Mouse (Mus musculus) midbrain, embryonic 14.5 days (tissue): Measurements from ENCODE around the gene Rbms3. TPM values are rescaled to one million over a fixed set of nuclear protein-coding genes. Genes with fewer than 3 reads are reported as not detected.

Experiments
- ATAC-seq: fragments of 200-750 bp; cut with Nextera tagmentation; 2 replicates; pipeline ENCODE4 v1.8.0; 2017; ENCODE audit warnings: moderate number of reproducible peaks, moderate library complexity; ENCODE audit not compliant: low FRiP score, low TSS enrichment
- DNase-seq: peaks from one replicate; pipeline ENCODE4 v3.0.0-alpha.2; 2015
- H3K27ac ChIP-seq: fragments of 300-500 bp; sonication (generic); replicated peaks from 2 replicates; pipeline ENCODE4 v1.5.1; 2014; ENCODE audit warnings: mild to moderate bottlenecking, low read depth, low read length, moderate library complexity
- H3K27me3 ChIP-seq: fragments of 300-500 bp; sonication (generic); 2 replicates; pipeline ENCODE4 v1.6.1; 2014; ENCODE audit warnings: low read length, control low read depth, mixed read lengths; ENCODE audit not compliant: control insufficient read depth, insufficient read depth
- H3K36me3 ChIP-seq: fragments of 300-500 bp; sonication (generic); 2 replicates; pipeline ENCODE4 v1.6.1; 2014; ENCODE audit warnings: low read length, control low read depth; ENCODE audit not compliant: control insufficient read depth, insufficient read depth
- H3K4me1 ChIP-seq: fragments of 300-500 bp; sonication (generic); 2 replicates; pipeline ENCODE4 v1.6.1; 2014; ENCODE audit warnings: mild to moderate bottlenecking, antibody characterized with exemption, low read length, control low read depth; ENCODE audit not compliant: control insufficient read depth, insufficient read depth
- H3K4me2 ChIP-seq: fragments of 300-500 bp; sonication (generic); 2 replicates; pipeline ENCODE4 v1.6.1; 2014; ENCODE audit warnings: mild to moderate bottlenecking, low read length, moderate library complexity
- H3K4me3 ChIP-seq: fragments of 300-500 bp; sonication (generic); replicated peaks from 2 replicates; pipeline ENCODE4 v1.5.1; 2014; ENCODE audit warnings: low read depth, low read length
- H3K9ac ChIP-seq: fragments of 300-500 bp; sonication (generic); replicated peaks from 2 replicates; pipeline ENCODE4 v1.6.1; 2014; ENCODE audit warnings: mild to moderate bottlenecking, low read length, moderate library complexity
- H3K9me3 ChIP-seq: fragments of 300-500 bp; sonication (generic); 2 replicates; pipeline ENCODE4 v1.6.1; 2016; ENCODE audit warnings: low read length, control low read depth, mixed read lengths; ENCODE audit not compliant: control insufficient read depth
- WGBS: fragments of 180-500 bp; shearing (Covaris S2); extraction: QIAGEN DNeasy Blood & Tissue Kit; methylation state at CpG from one replicate; pipeline ENCODE4 v1.1.7; 2014; 5-methylcytosine and 5-hydroxymethylcytosine counted together
- polyA plus RNA-seq: library from polyadenylated mRNA; unstranded; fragments of >200 nt; fragmentation: Nextera tagmentation; extraction: Ambion mirVana; gene quantifications from 2 replicates; pipeline ENCODE4 v1.2.1, GENCODE M21; 2014

The Rbms3 gene
- polyA plus RNA-seq, 1 experiment from 2014 or later = 58.4 TPM

DNA sequence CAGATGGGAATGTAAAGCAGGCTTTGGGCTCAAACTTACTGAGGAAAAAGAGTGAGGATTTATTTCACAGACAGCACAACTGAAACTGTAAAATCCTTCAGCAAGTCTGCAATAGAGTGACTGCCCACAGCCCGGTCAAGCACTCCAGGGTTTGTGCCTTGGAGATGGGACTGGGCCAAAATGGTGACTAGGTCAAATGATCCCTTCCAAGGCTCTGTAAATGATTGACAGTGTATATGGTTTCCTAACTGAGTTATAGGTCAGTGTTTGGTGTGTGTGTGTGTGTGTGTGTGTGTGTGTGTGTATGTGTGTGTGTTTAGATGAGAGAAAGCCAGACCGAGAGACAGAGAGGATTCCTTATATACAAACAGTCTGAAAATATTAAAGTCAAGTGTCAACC is 673.6 kb downstream of the Rbms3 start:
- Histone ChIP-seq H3K36me3 (no peaks in the 10 kb centered on the region), H3K9me3 (no peaks in the 10 kb centered on the region), H3K4me1 (no peaks in the 10 kb centered on the region), H3K9ac (no peak overlapping the region), H3K4me3 (no peak overlapping the region), H3K27ac (no peak overlapping the region), H3K4me2 (no peak overlapping the region), H3K27me3 (no peaks in the 10 kb centered on the region)
- DNase-seq (no peak), ATAC-seq (no peak)
- 87% methylated on average over 2 of the region's 2 CpGs for WGBS

GRCm38 (mm10) chr9:116948211-116948610 is 681.5 kb downstream of the Rbms3 start:
- Histone ChIP-seq H3K27me3 (no peaks in the 10 kb centered on the region), H3K36me3 (no peaks in the 10 kb centered on the region), H3K27ac (no peak overlapping the region), H3K4me3 (no peak overlapping the region), H3K4me1 (no peaks in the 10 kb centered on the region), H3K4me2 (no peak overlapping the region), H3K9ac (no peak overlapping the region), H3K9me3 (no peaks in the 10 kb centered on the region)
- DNase-seq (no peak), ATAC-seq (no peak)
- WGBS = 78% methylated on average over 3 of the region's 3 CpGs

- H3K36me3 ChIP-seq = no peaks in the 10 kb centered on the region
- no peaks in the 10 kb centered on the region for H3K4me1 ChIP-seq
- H3K9me3 ChIP-seq = no peaks in the 10 kb centered on the region
- WGBS = 77% methylated on average over 4 of the region's 4 CpGs
- no peak overlapping the region for H3K4me3 ChIP-seq
- no peaks in the 10 kb centered on the region for H3K27me3 ChIP-seq
- no peak for ATAC-seq
- H3K27ac ChIP-seq = no peak overlapping the region
- H3K4me2 ChIP-seq = no peak overlapping the region
- DNase-seq = no peak
- no peak overlapping the region for H3K9ac ChIP-seq
Measured at GRCm38 (mm10) chr9:116947369-116947768, 682.3 kb downstream of the Rbms3 start.

DNA sequence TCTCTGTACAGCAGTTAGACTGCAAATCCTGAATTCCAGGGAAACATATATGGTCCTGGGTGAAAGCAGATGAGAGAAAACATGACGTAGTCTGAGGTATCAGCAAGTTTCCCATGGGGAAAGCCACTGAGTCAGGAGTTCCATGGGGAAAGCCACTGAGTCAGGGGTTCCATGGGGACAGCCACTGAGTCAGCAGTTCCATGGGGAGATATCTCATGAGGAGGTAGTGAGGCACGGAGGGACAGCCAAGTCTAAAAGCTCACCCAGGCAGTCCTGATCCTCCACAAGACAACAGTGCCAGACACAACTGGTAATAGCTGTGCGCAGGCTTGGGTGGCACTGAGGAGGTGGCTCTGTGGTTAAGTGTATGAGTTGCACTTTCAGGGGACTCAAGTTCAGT is 682.9 kb downstream of the Rbms3 start:
- Histone ChIP-seq H3K36me3 (no peaks in the 10 kb centered on the region), H3K4me2 (no peak overlapping the region), H3K9me3 (no peaks in the 10 kb centered on the region), H3K4me3 (no peak overlapping the region), H3K4me1 (no peaks in the 10 kb centered on the region), H3K27me3 (no peaks in the 10 kb centered on the region), H3K9ac (no peak overlapping the region), H3K27ac (no peak overlapping the region)
- DNase-seq (no peak), ATAC-seq (no peak)
- 89% methylated on average over 3 of the region's 3 CpGs for WGBS

GRCm38 (mm10) chr9:116945689-116946088 is 684.0 kb downstream of the Rbms3 start:
- Histone ChIP-seq H3K9me3 (no peaks in the 10 kb centered on the region), H3K27me3 (no peaks in the 10 kb centered on the region), H3K36me3 (no peaks in the 10 kb centered on the region), H3K4me3 (no peak overlapping the region), H3K4me1 (no peaks in the 10 kb centered on the region), H3K9ac (no peak overlapping the region), H3K4me2 (no peak overlapping the region), H3K27ac (no peak overlapping the region)
- ATAC-seq (no peak), DNase-seq (no peak)
- 87% methylated on average over 9 of the region's 9 CpGs for WGBS

- ATAC-seq (no peak), DNase-seq (no peak)
- Histone ChIP-seq H3K9me3 (no peaks in the 10 kb centered on the region), H3K36me3 (no peaks in the 10 kb centered on the region), H3K9ac (no peak overlapping the region), H3K27me3 (no peaks in the 10 kb centered on the region), H3K27ac (no peak overlapping the region), H3K4me1 (no peaks in the 10 kb centered on the region), H3K4me2 (no peak overlapping the region), H3K4me3 (no peak overlapping the region)
- WGBS = 91% methylated on average over 15 of the region's 15 CpGs
Measured at GRCm38 (mm10) chr9:116943902-116944301, 685.8 kb downstream of the Rbms3 start.

DNA sequence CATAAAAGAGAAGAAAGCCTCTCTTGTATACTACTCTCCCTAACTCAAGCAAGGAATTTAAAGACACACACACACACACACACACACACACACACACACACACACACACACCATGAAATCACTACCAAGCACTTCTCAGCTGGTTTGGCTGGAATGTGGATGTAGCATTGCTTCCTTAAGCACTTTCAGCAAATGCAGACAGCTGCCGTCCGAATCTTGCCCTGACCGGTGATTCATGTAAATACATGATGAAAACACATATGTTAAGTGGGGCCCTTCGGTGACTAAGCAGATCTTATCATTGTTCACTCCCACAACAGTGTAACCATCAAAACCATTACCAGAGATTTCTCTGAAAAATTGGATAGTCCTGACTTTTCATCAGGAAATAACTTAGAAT is 688.6 kb downstream of the Rbms3 start:
- Histone ChIP-seq H3K9me3 (no peaks in the 10 kb centered on the region), H3K9ac (no peak overlapping the region), H3K4me1 (no peaks in the 10 kb centered on the region), H3K4me3 (no peak overlapping the region), H3K36me3 (no peaks in the 10 kb centered on the region), H3K27me3 (no peaks in the 10 kb centered on the region), H3K4me2 (no peak overlapping the region), H3K27ac (no peak overlapping the region)
- DNase-seq = no peak
- 89% methylated on average over 4 of the region's 4 CpGs for WGBS
- ATAC-seq = no peak

DNA sequence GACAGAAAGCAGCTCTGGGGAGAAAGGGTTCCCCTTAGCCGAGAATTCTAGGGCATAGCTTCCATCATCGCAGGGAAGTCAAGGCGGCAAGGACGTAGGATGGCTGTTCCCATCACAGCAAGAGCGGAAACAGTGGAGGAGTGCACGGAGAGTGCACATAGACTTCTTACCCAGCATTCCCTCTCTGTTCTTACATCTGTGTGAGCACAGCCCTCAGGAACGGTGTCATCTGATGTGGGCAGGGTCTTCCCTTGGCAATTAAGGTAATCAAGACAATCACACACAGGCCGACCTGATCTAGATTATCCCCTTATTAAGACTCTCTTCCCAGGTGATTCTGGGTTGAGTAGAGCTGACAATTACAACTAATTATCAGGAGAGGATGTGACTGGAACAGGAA is 689.0 kb downstream of the Rbms3 start:
- no peaks in the 10 kb centered on the region for H3K27me3 ChIP-seq
- no peak overlapping the region for H3K27ac ChIP-seq

GRCm38 (mm10) chr9:116928338-116928737 is 701.4 kb downstream of the Rbms3 start:
- H3K27ac ChIP-seq = no peak overlapping the region
- no peak overlapping the region for H3K4me2 ChIP-seq
- ATAC-seq = no peak
- H3K4me3 ChIP-seq = no peak overlapping the region
- H3K9me3 ChIP-seq = no peaks in the 10 kb centered on the region
- WGBS = 59% methylated on average over 10 of the region's 10 CpGs
- no peaks in the 10 kb centered on the region for H3K36me3 ChIP-seq
- DNase-seq = no peak
- H3K9ac ChIP-seq = no peak overlapping the region
- H3K4me1 ChIP-seq = no peaks in the 10 kb centered on the region
- no peaks in the 10 kb centered on the region for H3K27me3 ChIP-seq

More for the DNA sequence above, 689.0 kb downstream of the Rbms3 start:
- no peak overlapping the region for H3K4me2 ChIP-seq
- no peaks in the 10 kb centered on the region for H3K36me3 ChIP-seq
- H3K9ac ChIP-seq = no peak overlapping the region
- ATAC-seq (no peak), DNase-seq (no peak)
- 81% methylated on average over 8 of the region's 8 CpGs for WGBS
- H3K4me1 ChIP-seq = no peaks in the 10 kb centered on the region
- H3K4me3 ChIP-seq = no peak overlapping the region
- H3K9me3 ChIP-seq = no peaks in the 10 kb centered on the region
